Mouse (Mus musculus) WW6 (cell line): ENCODE measurements around the gene Lbx2.

Experiments used
- DNase-seq: peaks from one replicate; pipeline ENCODE4 v3.0.0-alpha.2; 2013; ENCODE audit warnings: low read depth, low spot score

The Lbx2 gene

GRCm38 (mm10) chr6:83086121-83087035 is at the start of gene Lbx2:
Gene Lbx2 (plus strand): TSS chr6:83086367.
- DNase-seq = no peak

- DNase-seq = no peak
Measured at GRCm38 (mm10) chr6:83037188-83037587, 49.0 kb upstream of the Lbx2 start.

GRCm38 (mm10) chr6:83038496-83039012 is 47.6 kb upstream of the Lbx2 start:
- peak; percentile 79 for DNase-seq

GRCm38 (mm10) chr6:83040601-83041000 is 45.6 kb upstream of the Lbx2 start:
- no peak for DNase-seq

GRCm38 (mm10) chr6:83043561-83043960 is 42.6 kb upstream of the Lbx2 start:
- no peak for DNase-seq

GRCm38 (mm10) chr6:83043993-83044392 is 42.2 kb upstream of the Lbx2 start:
- DNase-seq = no peak

GRCm38 (mm10) chr6:83044742-83045141 is 41.4 kb upstream of the Lbx2 start:
- DNase-seq = no peak

GRCm38 (mm10) chr6:83049367-83049766 is 36.8 kb upstream of the Lbx2 start:
- no peak for DNase-seq

GRCm38 (mm10) chr6:83053136-83053960 is 32.8 kb upstream of the Lbx2 start:
- no peak for DNase-seq

GRCm38 (mm10) chr6:83054074-83054851 is 31.9 kb upstream of the Lbx2 start, which contains the start of gene Aup1:
Gene Aup1 (plus strand): TSS chr6:83054521.
- DNase-seq = peak; percentile 94

- no peak for DNase-seq
Measured at GRCm38 (mm10) chr6:83054871-83055431, 31.2 kb upstream of the Lbx2 start, which contains the start of gene Htra2. Gene Htra2 (minus strand): TSS chr6:83055273.

- DNase-seq = no peak
Measured at GRCm38 (mm10) chr6:83057790-83058189, 28.4 kb upstream of the Lbx2 start, which contains the start of gene Dqx1. Gene Dqx1 (plus strand): TSS chr6:83057844.

- no peak for DNase-seq
Measured at GRCm38 (mm10) chr6:83058725-83059124, 27.4 kb upstream of the Lbx2 start.

- no peak for DNase-seq
Measured at GRCm38 (mm10) chr6:83065995-83066394, 20.2 kb upstream of the Lbx2 start.

- no peak for DNase-seq
Measured at GRCm38 (mm10) chr6:83066441-83066840, 19.7 kb upstream of the Lbx2 start.

- no peak for DNase-seq
Measured at GRCm38 (mm10) chr6:83068221-83068620, 17.9 kb upstream of the Lbx2 start.

GRCm38 (mm10) chr6:83068706-83069487 is 17.3 kb upstream of the Lbx2 start:
- no peak for DNase-seq

- DNase-seq = no peak
Measured at GRCm38 (mm10) chr6:83069488-83070246, 16.5 kb upstream of the Lbx2 start.

- DNase-seq = no peak
Measured at GRCm38 (mm10) chr6:83070247-83070310, 16.1 kb upstream of the Lbx2 start, which contains the start of gene Tlx2. Gene Tlx2 (minus strand): TSS chr6:83070293.
